Mouse (Mus musculus) adrenal gland, adult 2 months (tissue): ENCODE measurements around the gene Efcab11. TPM values are rescaled to one million over a fixed set of nuclear protein-coding genes. Genes with fewer than 3 reads are reported as not detected.
"Not testable (repeated sequence)": the region's sequence is repeated elsewhere in the genome, so short reads cannot be mapped to it uniquely, and the experiment has no call there.

Source experiments
- DNase-seq: peaks from one replicate; pipeline ENCODE4 v3.0.0; 2021
- polyA plus RNA-seq: library from polyadenylated mRNA; depleted of rRNA; stranded (reverse); fragments of >200 nt; gene quantifications from 2 replicates; pipeline ENCODE4 v1.2.3, GENCODE M21; 2012
- total RNA-seq, 2 experiments: library from RNA; stranded (reverse); gene quantifications; 2 replicates each; pipeline ENCODE4 v1.2.3; 2021

Efcab11 gene
- total and polyA plus RNA-seq, 3 experiments: 0.17 to 1.3 (median 0.86) TPM

DNA sequence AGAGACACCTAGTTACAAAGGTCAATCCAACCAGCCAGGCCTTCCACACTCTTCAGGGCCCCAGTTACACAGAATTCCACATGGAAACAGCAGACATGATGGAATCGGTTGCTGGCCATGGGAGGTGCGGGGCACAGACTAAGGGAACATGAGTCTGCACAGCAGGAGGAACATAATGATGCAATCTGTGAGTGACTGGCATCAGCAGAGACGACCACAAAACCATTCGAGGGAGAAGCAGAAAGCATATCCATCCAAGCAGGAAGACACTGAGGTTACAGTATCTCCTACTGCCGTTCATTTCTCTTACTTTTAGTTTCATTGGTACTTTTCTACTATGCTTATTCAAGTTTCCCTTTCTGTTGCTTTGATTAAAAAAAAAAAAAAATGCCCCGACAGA, 9.6 kb downstream of the Efcab11 start:
- no peak for DNase-seq

- DNase-seq: no peak
Observed at GRCm38 (mm10) chr12:99873443-99873842, 10.8 kb downstream of the Efcab11 start.

- DNase-seq: no peak
Observed at GRCm38 (mm10) chr12:99868821-99869220, 15.4 kb downstream of the Efcab11 start.

DNA sequence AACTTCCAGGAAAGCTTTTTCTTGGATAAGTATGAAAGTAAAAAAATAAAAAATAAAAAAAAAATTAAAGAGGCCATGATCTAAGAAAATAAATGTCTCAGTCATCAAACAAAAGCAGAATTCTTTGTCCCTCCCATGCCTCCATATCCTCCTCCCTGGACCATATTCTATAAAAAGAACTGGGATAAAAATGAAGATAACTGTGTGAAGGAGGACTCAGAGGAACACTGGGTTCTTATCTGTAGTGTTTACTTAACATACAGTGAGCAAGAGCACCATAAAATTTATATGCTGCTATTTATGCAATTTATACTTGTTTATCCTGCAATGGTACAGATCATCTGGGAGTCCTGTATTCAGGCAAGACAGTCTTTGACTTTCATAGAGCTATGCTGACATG, 19.6 kb downstream of the Efcab11 start:
- no peak for DNase-seq

GRCm38 (mm10) chr12:99860981-99861380, 23.3 kb downstream of the Efcab11 start:
- no peak for DNase-seq

GRCm38 (mm10) chr12:99859391-99860100, 24.7 kb downstream of the Efcab11 start:
- DNase-seq: peak; percentile 6

DNA sequence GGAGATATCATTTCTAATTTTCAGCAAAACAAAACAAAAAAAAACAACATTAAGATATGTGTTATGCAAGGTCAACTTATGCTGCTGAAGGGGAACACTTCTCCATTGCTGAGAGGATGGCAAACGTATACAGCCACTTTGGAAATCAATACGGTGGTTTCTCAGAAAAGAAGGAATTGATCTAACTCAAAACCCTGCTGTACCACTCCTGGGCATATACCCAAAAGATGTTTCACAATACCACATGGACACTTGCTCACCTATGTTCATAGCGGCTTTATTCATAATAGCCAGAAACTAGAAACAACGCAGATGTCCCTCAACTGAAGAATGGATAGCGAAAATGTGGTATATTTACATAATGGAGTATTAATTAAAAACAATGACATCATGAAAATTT, 25.6 kb downstream of the Efcab11 start:
- no peak for DNase-seq

GRCm38 (mm10) chr12:99856011-99856410, 28.2 kb downstream of the Efcab11 start:
- no peak for DNase-seq

DNA sequence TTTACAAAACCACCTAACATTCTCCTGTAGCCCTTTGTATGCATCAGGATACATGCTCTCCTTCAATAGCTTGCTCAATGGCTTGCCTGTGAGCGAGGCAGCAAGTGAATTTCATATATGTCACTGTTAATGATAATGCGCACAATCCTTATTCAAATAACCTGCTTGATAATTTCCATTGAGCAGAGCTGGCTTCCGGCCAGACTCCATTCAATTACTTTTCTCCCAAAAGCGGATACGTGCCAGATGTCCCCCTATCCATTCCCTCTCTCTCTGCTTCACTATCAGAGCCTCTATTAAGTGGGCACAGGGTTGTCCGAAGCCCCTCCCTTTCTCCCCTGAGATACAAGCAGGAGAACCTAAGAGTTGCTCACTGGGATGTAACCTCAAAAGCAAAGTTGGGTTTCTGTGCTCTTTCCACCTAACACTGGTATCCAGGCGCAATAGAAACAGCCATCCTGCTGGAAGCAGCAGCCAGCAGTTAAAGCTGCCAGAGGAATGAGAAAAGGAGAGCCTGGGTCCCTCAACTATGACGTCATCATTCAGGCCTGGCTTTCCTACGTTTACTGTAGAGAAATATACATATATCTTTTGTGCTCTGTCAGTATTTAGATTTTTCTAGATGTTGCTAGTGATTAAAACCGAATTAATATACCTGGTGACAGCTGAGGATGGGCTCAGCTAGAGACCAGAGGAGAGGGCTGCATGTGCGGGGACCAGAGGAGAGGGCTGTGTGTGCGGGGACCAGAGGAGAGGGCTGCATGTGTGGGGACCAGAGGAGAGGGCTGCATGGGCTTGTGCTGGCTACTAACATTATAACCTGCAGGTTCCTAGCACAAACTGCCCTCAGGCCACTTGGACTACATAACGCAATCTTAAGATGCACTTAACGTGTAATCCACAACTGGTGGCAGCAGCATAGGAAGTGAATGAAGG, 30.6 kb downstream of the Efcab11 start:
- DNase-seq: no peak

GRCm38 (mm10) chr12:99849996-99850395, 34.2 kb downstream of the Efcab11 start:
- DNase-seq: no peak

- no peak for DNase-seq
Observed at GRCm38 (mm10) chr12:99844951-99845350, 39.3 kb downstream of the Efcab11 start.

- DNase-seq: no peak
Observed at GRCm38 (mm10) chr12:99838703-99839102, 45.5 kb downstream of the Efcab11 start.

DNA sequence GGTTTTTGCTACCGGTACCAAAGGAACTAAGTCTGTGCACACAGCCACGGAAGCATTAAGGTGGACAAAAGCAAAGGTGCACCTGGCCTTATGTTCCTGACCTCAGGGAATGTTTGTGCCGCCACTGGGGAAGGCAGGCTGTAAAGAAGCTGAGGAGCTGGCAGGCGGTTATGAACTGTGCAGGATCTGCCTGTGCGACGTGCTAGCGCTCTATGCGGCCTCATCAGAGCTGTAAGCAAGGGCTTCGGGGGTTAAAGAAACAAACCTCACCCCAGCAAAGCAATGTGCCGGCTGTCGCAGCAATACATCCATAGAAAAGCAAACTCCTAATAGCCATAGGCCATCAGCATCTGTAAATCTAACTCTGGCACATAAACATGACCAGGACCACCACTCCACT, 46.1 kb downstream of the Efcab11 start:
- DNase-seq: no peak

DNA sequence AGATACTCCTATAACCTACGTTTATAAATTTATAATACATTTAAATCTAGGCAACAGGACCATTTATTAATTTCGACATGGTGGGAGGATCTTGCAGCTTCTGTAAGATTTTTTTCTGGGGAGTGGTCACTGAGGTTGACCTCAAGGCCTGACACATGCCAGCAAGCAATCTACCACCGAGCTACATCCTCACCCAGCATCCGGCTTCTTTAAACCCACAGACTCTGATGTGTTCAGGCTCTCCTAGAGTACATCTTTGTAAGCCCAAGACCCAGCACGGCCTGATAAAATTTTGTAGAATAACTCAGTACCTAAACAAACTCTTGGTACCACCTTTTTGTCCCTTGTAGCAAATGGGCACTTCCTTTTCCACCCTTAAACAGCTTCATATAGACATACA, 46.7 kb downstream of the Efcab11 start:
- DNase-seq: no peak

DNA sequence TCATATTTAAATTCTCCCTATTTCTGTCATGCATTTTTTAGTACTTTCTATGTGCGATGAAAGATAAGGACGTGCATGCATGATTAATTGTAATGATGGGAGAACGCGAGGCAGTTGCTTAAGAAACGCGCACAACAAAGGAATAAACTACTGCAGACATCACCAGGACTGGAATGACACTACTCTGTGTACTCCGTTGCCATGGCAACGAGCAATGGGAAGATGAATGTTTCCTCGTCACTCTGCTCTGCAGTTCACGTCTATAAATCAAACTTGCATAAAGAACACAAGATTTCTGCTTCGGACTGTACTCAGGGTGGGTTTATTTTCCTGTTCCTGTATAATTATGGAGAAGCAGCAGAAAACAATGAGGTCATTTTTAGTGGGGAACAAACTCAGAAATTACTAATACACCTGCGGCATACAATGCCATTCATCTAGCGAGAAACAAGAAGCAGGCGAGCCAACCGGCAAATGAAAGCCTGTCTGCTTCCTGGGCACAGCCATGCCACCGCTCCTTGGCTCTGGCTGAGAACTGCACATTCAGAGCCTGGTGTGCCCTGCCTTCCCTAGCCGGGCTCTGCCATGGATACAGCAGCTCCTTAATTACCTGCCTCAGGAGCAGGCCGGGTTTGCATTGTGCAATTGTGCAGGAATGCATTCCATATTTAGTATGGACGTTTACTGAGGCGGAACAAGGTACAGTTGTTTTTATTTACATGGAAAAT, 47.7 kb downstream of the Efcab11 start:
- peak; percentile 36 for DNase-seq

- DNase-seq: no peak
Observed at GRCm38 (mm10) chr12:99833476-99833875, 50.8 kb downstream of the Efcab11 start.

DNA sequence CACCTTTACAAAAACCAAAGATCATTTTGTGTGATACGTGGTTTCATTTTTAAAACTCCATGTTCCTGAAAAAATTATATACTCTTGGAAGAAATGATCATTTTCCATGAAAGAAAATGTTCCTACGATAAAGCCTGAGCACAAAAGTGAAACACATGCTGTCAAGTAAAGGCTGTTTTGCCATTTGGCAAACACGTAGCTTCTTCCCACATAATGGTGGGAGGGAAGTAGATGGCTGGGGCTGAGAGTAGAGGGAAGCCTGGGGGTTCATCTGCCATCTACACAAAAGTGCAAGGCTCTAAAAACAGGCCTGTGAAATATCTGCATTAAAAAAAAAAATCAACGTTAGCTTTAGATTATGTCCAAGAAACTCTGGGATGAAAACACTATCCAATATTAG, 61.6 kb downstream of the Efcab11 start:
- no peak for DNase-seq

DNA sequence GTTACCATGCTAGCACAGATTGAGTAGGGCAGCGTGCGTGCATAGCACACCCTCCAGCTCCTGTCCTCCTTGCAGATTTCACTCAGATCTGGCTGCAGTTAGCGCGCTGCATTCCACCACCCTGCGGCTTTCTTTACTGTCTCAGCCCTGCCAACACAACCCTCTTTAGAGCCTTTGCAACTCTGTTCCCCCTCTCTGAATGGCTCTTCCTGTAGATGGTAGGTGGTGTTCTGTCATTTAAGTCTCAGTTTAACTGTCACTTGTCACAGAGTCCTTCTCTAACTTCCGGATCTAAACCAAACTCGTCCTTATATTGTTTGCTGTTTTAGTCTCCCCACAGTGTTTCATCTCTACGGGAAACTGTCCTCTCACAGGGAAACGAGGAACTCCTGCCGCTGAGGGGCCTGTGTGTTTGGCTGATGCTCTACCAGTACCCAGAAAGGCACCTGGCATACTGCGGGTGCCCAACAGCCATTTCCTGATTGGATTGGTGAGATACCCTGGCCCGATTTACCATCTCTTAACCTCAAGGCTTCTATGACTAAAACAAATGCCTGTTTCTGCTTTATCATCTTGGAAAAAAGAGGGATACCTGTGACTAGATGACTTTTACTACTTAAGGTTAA, 62.8 kb downstream of the Efcab11 start:
- no peak for DNase-seq

GRCm38 (mm10) chr12:99819186-99819974, 64.9 kb downstream of the Efcab11 start:
- DNase-seq: no peak

- not testable (repeated sequence) for DNase-seq
Observed at GRCm38 (mm10) chr12:99818006-99818405, 66.2 kb downstream of the Efcab11 start.

DNA sequence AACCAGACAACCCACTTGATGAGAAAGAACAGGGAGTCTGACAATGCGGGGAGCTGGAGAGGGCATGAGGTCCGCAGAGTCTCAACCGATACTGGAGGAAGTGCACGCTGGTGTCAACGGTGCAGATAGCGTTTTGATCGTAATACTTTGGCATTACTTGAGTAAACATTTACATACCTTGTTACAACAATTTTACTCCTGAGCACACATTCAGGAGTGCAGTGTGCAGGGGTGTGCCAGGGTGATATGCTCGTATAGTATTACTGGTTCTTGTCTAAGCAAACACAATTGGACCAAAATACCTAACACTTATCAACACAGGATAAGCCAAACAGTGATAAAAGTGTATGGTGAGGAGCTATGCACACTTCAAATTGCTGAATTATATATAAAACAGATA, 69.0 kb downstream of the Efcab11 start:
- no peak for DNase-seq
